Mouse (Mus musculus): Measurements from ENCODE around the gene Tfdp1. TPM values are rescaled to one million over a fixed set of nuclear protein-coding genes. Genes with fewer than 3 reads are reported as not detected.

Gene Tfdp1
- polyA plus RNA-seq, 1 experiment = 22.8 TPM

GRCm38 (mm10) chr8:13351593-13351992 lies 13.0 kb downstream of the Tfdp1 start:
- H3K27ac ChIP-seq (ENCODE audit: insufficient read depth, low read length) = no peak overlapping the region
- no peak overlapping the region for H3K4me3 ChIP-seq (ENCODE audit: extremely low read depth, insufficient read depth, insufficient read length)
- TF ChIP-seq CTCF (IDR thresholded peaks at IDR 0.05; ENCODE audit: extremely low read depth, insufficient read depth, insufficient read length, insufficient replicate concordance) = no peak
- no peak for TF ChIP-seq POLR2A (IDR thresholded peaks at IDR 0.05; ENCODE audit: low read depth, low read length)
- DNase-seq (ENCODE audit: low read depth in 1 of 2, low spot score in 2 of 2) = no peak
- whole genome bisulfite sequencing = 82% methylated on average over 5 of the region's 5 CpGs
- H3K27me3 ChIP-seq (ENCODE audit: control insufficient read depth, insufficient read depth, low read length) = no peaks in the 10 kb centered on the region
- H3K36me3 ChIP-seq (ENCODE audit: control insufficient read depth, insufficient read depth, low read length) = peaks cover 7% of the 10 kb centered on the region
- no peaks in the 10 kb centered on the region for H3K4me1 ChIP-seq (ENCODE audit: control insufficient read depth, insufficient read depth, insufficient read length)

GRCm38 (mm10) chr8:13352601-13353000 lies 14.1 kb downstream of the Tfdp1 start:
- 92% methylated on average over 8 of the region's 8 CpGs for WGBS
- DNase-seq (ENCODE audit: low read depth in 1 of 2, low spot score in 2 of 2) = no peak
- TF ChIP-seq POLR2A (IDR thresholded peaks at IDR 0.05; ENCODE audit: low read depth, low read length) (no peak), CTCF (IDR thresholded peaks at IDR 0.05; ENCODE audit: extremely low read depth, insufficient read depth, insufficient read length, insufficient replicate concordance) (no peak)
- Histone ChIP-seq H3K4me1 (ENCODE audit: control insufficient read depth, insufficient read depth, insufficient read length) (no peaks in the 10 kb centered on the region), H3K4me3 (ENCODE audit: extremely low read depth, insufficient read depth, insufficient read length) (no peak overlapping the region), H3K27me3 (ENCODE audit: control insufficient read depth, insufficient read depth, low read length) (no peaks in the 10 kb centered on the region), H3K27ac (ENCODE audit: insufficient read depth, low read length) (no peak overlapping the region), H3K36me3 (ENCODE audit: control insufficient read depth, insufficient read depth, low read length) (peaks cover 7% of the 10 kb centered on the region)

GRCm38 (mm10) chr8:13353155-13353833 lies 14.7 kb downstream of the Tfdp1 start:
- Histone ChIP-seq H3K4me1 (ENCODE audit: control insufficient read depth, insufficient read depth, insufficient read length) (no peaks in the 10 kb centered on the region), H3K27ac (ENCODE audit: insufficient read depth, low read length) (no peak overlapping the region), H3K36me3 (ENCODE audit: control insufficient read depth, insufficient read depth, low read length) (peaks cover 7% of the 10 kb centered on the region), H3K27me3 (ENCODE audit: control insufficient read depth, insufficient read depth, low read length) (no peaks in the 10 kb centered on the region), H3K4me3 (ENCODE audit: extremely low read depth, insufficient read depth, insufficient read length) (no peak overlapping the region)
- DNase-seq (ENCODE audit: low read depth in 1 of 2, low spot score in 2 of 2) = no peak
- 73% methylated on average over 9 of the region's 9 CpGs for WGBS
- TF ChIP-seq POLR2A (IDR thresholded peaks at IDR 0.05; ENCODE audit: low read depth, low read length) = no peak
- TF ChIP-seq CTCF (IDR thresholded peaks at IDR 0.05; ENCODE audit: extremely low read depth, insufficient read depth, insufficient read length, insufficient replicate concordance) = no peak

GRCm38 (mm10) chr8:13353883-13354282 lies 15.3 kb downstream of the Tfdp1 start:
- 87% methylated on average over 4 of the region's 4 CpGs for WGBS
- DNase-seq (ENCODE audit: low read depth in 1 of 2, low spot score in 2 of 2) = no peak
- Histone ChIP-seq H3K27me3 (ENCODE audit: control insufficient read depth, insufficient read depth, low read length) (no peaks in the 10 kb centered on the region), H3K36me3 (ENCODE audit: control insufficient read depth, insufficient read depth, low read length) (peaks cover 7% of the 10 kb centered on the region), H3K27ac (ENCODE audit: insufficient read depth, low read length) (no peak overlapping the region), H3K4me3 (ENCODE audit: extremely low read depth, insufficient read depth, insufficient read length) (no peak overlapping the region), H3K4me1 (ENCODE audit: control insufficient read depth, insufficient read depth, insufficient read length) (no peaks in the 10 kb centered on the region)
- TF ChIP-seq POLR2A (IDR thresholded peaks at IDR 0.05; ENCODE audit: low read depth, low read length) = no peak
- no peak for TF ChIP-seq CTCF (IDR thresholded peaks at IDR 0.05; ENCODE audit: extremely low read depth, insufficient read depth, insufficient read length, insufficient replicate concordance)

GRCm38 (mm10) chr8:13356221-13356620 lies 17.7 kb downstream of the Tfdp1 start:
- Histone ChIP-seq H3K27me3 (ENCODE audit: control insufficient read depth, insufficient read depth, low read length) (no peaks in the 10 kb centered on the region), H3K4me1 (ENCODE audit: control insufficient read depth, insufficient read depth, insufficient read length) (no peaks in the 10 kb centered on the region), H3K27ac (ENCODE audit: insufficient read depth, low read length) (no peak overlapping the region), H3K36me3 (ENCODE audit: control insufficient read depth, insufficient read depth, low read length) (peaks cover 5% of the 10 kb centered on the region), H3K4me3 (ENCODE audit: extremely low read depth, insufficient read depth, insufficient read length) (no peak overlapping the region)
- 88% methylated on average over 6 of the region's 6 CpGs for WGBS
- no peak for TF ChIP-seq POLR2A (IDR thresholded peaks at IDR 0.05; ENCODE audit: low read depth, low read length)
- TF ChIP-seq CTCF (IDR thresholded peaks at IDR 0.05; ENCODE audit: extremely low read depth, insufficient read depth, insufficient read length, insufficient replicate concordance) = no peak
- DNase-seq (ENCODE audit: low read depth in 1 of 2, low spot score in 2 of 2) = no peak

GRCm38 (mm10) chr8:13356681-13357080 lies 18.1 kb downstream of the Tfdp1 start:
- no peak overlapping the region for H3K4me3 ChIP-seq (ENCODE audit: extremely low read depth, insufficient read depth, insufficient read length)
- H3K36me3 ChIP-seq (ENCODE audit: control insufficient read depth, insufficient read depth, low read length) = peaks cover 8% of the 10 kb centered on the region
- WGBS = 57% methylated on average over 10 of the region's 10 CpGs
- H3K27ac ChIP-seq (ENCODE audit: insufficient read depth, low read length) = no peak overlapping the region
- no peak for DNase-seq (ENCODE audit: low read depth in 1 of 2, low spot score in 2 of 2)
- H3K4me1 ChIP-seq (ENCODE audit: control insufficient read depth, insufficient read depth, insufficient read length) = no peaks in the 10 kb centered on the region
- no peaks in the 10 kb centered on the region for H3K27me3 ChIP-seq (ENCODE audit: control insufficient read depth, insufficient read depth, low read length)
- TF ChIP-seq POLR2A (IDR thresholded peaks at IDR 0.05; ENCODE audit: low read depth, low read length) (no peak), CTCF (IDR thresholded peaks at IDR 0.05; ENCODE audit: extremely low read depth, insufficient read depth, insufficient read length, insufficient replicate concordance) (no peak)

GRCm38 (mm10) chr8:13360213-13360612 lies 21.7 kb downstream of the Tfdp1 start:
- DNase-seq (ENCODE audit: low read depth in 1 of 2, low spot score in 2 of 2) = no peak
- H3K36me3 ChIP-seq (ENCODE audit: control insufficient read depth, insufficient read depth, low read length) = peaks cover 10% of the 10 kb centered on the region
- WGBS = 32% methylated on average over 7 of the region's 7 CpGs
- H3K27me3 ChIP-seq (ENCODE audit: control insufficient read depth, insufficient read depth, low read length) = no peaks in the 10 kb centered on the region
- no peak overlapping the region for H3K4me3 ChIP-seq (ENCODE audit: extremely low read depth, insufficient read depth, insufficient read length)
- TF ChIP-seq POLR2A (IDR thresholded peaks at IDR 0.05; ENCODE audit: low read depth, low read length) (no peak), CTCF (IDR thresholded peaks at IDR 0.05; ENCODE audit: extremely low read depth, insufficient read depth, insufficient read length, insufficient replicate concordance) (no peak)
- H3K4me1 ChIP-seq (ENCODE audit: control insufficient read depth, insufficient read depth, insufficient read length) = no peaks in the 10 kb centered on the region
- no peak overlapping the region for H3K27ac ChIP-seq (ENCODE audit: insufficient read depth, low read length)

All from spleen, adult 2 months (tissue).